Mouse (Mus musculus) liver, adult 2 months (tissue): ENCODE measurements around the gene Ttc38.

ENCODE experiments used
- CTCF ChIP-seq: fragments of 200-500 bp; IDR thresholded peaks from 2 replicates; pipeline ENCODE4 v1.5.1; 2011; ENCODE audit warnings: low read depth, low read length, control low read depth
- POLR2A ChIP-seq: fragments of 200-500 bp; IDR thresholded peaks from 2 replicates; pipeline ENCODE4 v1.6.1; 2011; ENCODE audit warnings: low read length, control low read depth; ENCODE audit not compliant: insufficient read depth; ENCODE audit errors: extremely low read depth

- no peak for TF ChIP-seq CTCF
- TF ChIP-seq POLR2A: no peak
Measured at GRCm38 (mm10) chr15:85893871-85894270, 61.8 kb downstream of the Ttc38 start.
